Mouse (Mus musculus): ENCODE data around the gene Pald1. TPM values are rescaled to one million over a fixed set of nuclear protein-coding genes. Genes with fewer than 3 reads are reported as not detected.
A peak's percentile ranks its signal among the peaks of the same experiment; 100 is the strongest.

Pald1 gene
- total RNA-seq, 1 experiment = 102 TPM

DNA sequence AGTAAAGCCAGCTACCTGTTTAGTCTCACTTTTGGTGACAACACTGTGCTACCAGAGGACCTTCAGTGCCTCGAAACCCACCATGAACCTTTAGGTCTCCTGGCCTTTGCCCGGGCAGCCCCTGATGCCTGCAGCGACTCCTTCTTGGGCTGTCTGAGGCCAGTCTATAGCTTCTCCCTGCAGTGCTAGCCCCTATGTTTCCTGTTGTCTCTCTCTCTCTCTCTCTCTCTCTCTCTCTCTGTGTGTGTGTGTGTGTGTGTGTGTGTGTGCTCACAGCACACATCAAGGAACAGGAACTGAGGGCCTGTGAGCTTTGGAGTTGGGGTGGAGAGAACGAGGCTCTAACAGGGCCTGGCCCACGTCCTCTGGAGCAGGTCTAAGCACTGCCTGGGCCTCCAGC is 46.7 kb downstream of the Pald1 start:
- Histone ChIP-seq H3K4me3 (ENCODE audit: insufficient read depth in 1 of 2, low read depth in 1 of 2, low read length in 2 of 2, poor library complexity in 1 of 2, severe bottlenecking in 1 of 2) (no peak overlapping the region; a peak in 1 of 4 replicates), H3K36me3 (ENCODE audit: control insufficient read depth, insufficient read depth, low read length, poor library complexity, severe bottlenecking) (peaks cover 48% of the 10 kb centered on the region), H3K4me1 (ENCODE audit: control insufficient read depth in 2 of 2, insufficient read depth in 2 of 2, low read length in 2 of 2, poor library complexity in 1 of 2) (peaks cover 0 to 13% of the 10 kb centered on the region in 2 experiments; a peak in 1 of 4 replicates), H3K9ac (ENCODE audit: insufficient read depth, low read depth, low read length, poor library complexity, severe bottlenecking) (peak overlapping the region; percentile 23; the same call in 1 of the 2 replicates), H3K27ac (ENCODE audit: insufficient read depth, low read depth, low read length, poor library complexity, severe bottlenecking) (peak overlapping the region; percentile 72), H3K9me3 (ENCODE audit: control insufficient read depth, insufficient read depth, low read depth, low read length) (no peaks in the 10 kb centered on the region)
- in situ Hi-C loops (cut with MboI; ENCODE audit: low sequenced_read_pairs in 2 of 2, unreplicated experiment in 2 of 2) = loop anchor here in 1 of 2 experiments (10.0 kb wide), 1 partner anchor 142 kb away; no protein-coding TSS in a partner anchor
- TF ChIP-seq CHD2 (IDR thresholded peaks at IDR 0.05; ENCODE audit: low read depth, low read length) = no peak
- TF ChIP-seq HCFC1 (IDR thresholded peaks at IDR 0.05; ENCODE audit: borderline replicate concordance, insufficient read depth, low read length) = no peak
- TF ChIP-seq ZNF384 (IDR thresholded peaks at IDR 0.05; ENCODE audit: low read depth, low read length) = no peak
- TF ChIP-seq ZC3H11A (IDR thresholded peaks at IDR 0.05; ENCODE audit: borderline replicate concordance, low read depth, low read length) = no peak
- no peak for TF ChIP-seq MAFK (IDR thresholded peaks at IDR 0.05; ENCODE audit: insufficient read depth, low read depth, low read length)
- no peak for DNase-seq (ENCODE audit: low read depth, low spot score)

DNA sequence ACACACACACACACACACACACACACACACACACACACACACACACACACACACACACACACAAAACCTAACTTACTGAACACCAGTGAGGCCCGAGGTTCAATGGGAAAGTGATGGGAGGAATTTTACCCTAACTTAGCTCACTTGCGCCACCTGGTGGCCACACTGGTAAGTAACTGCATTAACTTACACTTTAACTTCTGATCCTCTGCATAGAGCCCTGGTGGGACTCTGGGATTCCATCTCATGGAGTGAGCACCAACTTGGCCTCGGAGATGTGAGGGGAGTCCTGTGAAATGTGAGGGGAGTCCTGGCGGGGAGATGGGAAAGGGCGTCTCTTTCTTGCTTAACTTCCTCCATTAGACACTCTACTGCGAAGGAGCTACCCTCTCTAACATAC is 47.2 kb downstream of the Pald1 start:
- Histone ChIP-seq H3K4me1 (ENCODE audit: control insufficient read depth in 2 of 2, insufficient read depth in 2 of 2, low read length in 2 of 2, poor library complexity in 1 of 2) (peaks cover 0 to 14% of the 10 kb centered on the region in 2 experiments; a peak in 1 of 4 replicates), H3K4me3 (ENCODE audit: insufficient read depth in 1 of 2, low read depth in 1 of 2, low read length in 2 of 2, poor library complexity in 1 of 2, severe bottlenecking in 1 of 2) (no peak overlapping the region; a peak in 1 of 4 replicates), H3K36me3 (ENCODE audit: control insufficient read depth, insufficient read depth, low read length, poor library complexity, severe bottlenecking) (peaks cover 50% of the 10 kb centered on the region), H3K9ac (ENCODE audit: insufficient read depth, low read depth, low read length, poor library complexity, severe bottlenecking) (peak overlapping the region; percentile 18; the same call in 1 of the 2 replicates), H3K9me3 (ENCODE audit: control insufficient read depth, insufficient read depth, low read depth, low read length) (no peaks in the 10 kb centered on the region), H3K27ac (ENCODE audit: insufficient read depth, low read depth, low read length, poor library complexity, severe bottlenecking) (peak overlapping the region; percentile 72)
- peak; percentile 91 for DNase-seq (ENCODE audit: low read depth, low spot score)
- in situ Hi-C loops (cut with MboI; ENCODE audit: low sequenced_read_pairs in 2 of 2, unreplicated experiment in 2 of 2) = loop anchor here in 1 of 2 experiments (10.0 kb wide), 1 partner anchor 141 kb away; no protein-coding TSS in a partner anchor
- TF ChIP-seq MAFK (IDR thresholded peaks at IDR 0.05; ENCODE audit: insufficient read depth, low read depth, low read length) = no peak
- peak; percentile 67; the same call in 1 of the 2 replicates for TF ChIP-seq ZC3H11A (IDR thresholded peaks at IDR 0.05; ENCODE audit: borderline replicate concordance, low read depth, low read length)
- TF ChIP-seq HCFC1 (IDR thresholded peaks at IDR 0.05; ENCODE audit: borderline replicate concordance, insufficient read depth, low read length) = no peak

DNA sequence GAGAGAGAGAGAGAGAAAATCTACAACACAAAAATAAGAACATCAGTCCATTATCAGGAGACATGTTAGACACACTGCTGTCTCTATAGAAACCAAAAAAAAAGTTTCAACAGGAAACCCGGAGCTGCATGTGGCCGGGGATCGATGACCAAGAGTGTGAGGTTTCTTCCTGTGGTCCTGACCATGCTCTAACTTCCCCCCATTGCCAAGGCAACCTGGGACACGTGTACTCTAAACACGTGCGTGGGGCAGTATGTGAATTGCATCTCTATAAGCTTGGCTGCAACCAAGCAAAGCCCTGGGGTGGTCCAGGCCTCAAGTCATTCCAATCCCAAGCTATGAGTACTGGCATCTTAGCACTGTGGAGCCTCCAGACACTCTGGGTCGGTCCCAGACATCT is 48.8 kb downstream of the Pald1 start:
- H3K36me3 ChIP-seq (ENCODE audit: control insufficient read depth, insufficient read depth, low read length, poor library complexity, severe bottlenecking) = peaks cover 40% of the 10 kb centered on the region
- in situ Hi-C loops (cut with MboI; ENCODE audit: low sequenced_read_pairs in 2 of 2, unreplicated experiment in 2 of 2) = loop anchor here (5.0 to 10.0 kb wide), 2 partner anchors 137 to 140 kb away; no protein-coding TSS in a partner anchor
- no peak for DNase-seq (ENCODE audit: low read depth, low spot score)
- no peak overlapping the region for H3K4me3 ChIP-seq (ENCODE audit: insufficient read depth in 1 of 2, low read depth in 1 of 2, low read length in 2 of 2, poor library complexity in 1 of 2, severe bottlenecking in 1 of 2)
- no peak overlapping the region for H3K27ac ChIP-seq (ENCODE audit: insufficient read depth, low read depth, low read length, poor library complexity, severe bottlenecking)
- TF ChIP-seq CHD2 (IDR thresholded peaks at IDR 0.05; ENCODE audit: low read depth, low read length) = no peak
- TF ChIP-seq MAFK (IDR thresholded peaks at IDR 0.05; ENCODE audit: insufficient read depth, low read depth, low read length) = no peak
- no peak for TF ChIP-seq ZNF384 (IDR thresholded peaks at IDR 0.05; ENCODE audit: low read depth, low read length)
- TF ChIP-seq ZC3H11A (IDR thresholded peaks at IDR 0.05; ENCODE audit: borderline replicate concordance, low read depth, low read length) = no peak
- TF ChIP-seq HCFC1 (IDR thresholded peaks at IDR 0.05; ENCODE audit: borderline replicate concordance, insufficient read depth, low read length) = no peak
- no peaks in the 10 kb centered on the region for H3K9me3 ChIP-seq (ENCODE audit: control insufficient read depth, insufficient read depth, low read depth, low read length)
- H3K9ac ChIP-seq (ENCODE audit: insufficient read depth, low read depth, low read length, poor library complexity, severe bottlenecking) = no peak overlapping the region
- H3K4me1 ChIP-seq (ENCODE audit: control insufficient read depth in 2 of 2, insufficient read depth in 2 of 2, low read length in 2 of 2, poor library complexity in 1 of 2) = peaks cover 0 to 9% of the 10 kb centered on the region in 2 experiments; a peak in 1 of 4 replicates

DNA sequence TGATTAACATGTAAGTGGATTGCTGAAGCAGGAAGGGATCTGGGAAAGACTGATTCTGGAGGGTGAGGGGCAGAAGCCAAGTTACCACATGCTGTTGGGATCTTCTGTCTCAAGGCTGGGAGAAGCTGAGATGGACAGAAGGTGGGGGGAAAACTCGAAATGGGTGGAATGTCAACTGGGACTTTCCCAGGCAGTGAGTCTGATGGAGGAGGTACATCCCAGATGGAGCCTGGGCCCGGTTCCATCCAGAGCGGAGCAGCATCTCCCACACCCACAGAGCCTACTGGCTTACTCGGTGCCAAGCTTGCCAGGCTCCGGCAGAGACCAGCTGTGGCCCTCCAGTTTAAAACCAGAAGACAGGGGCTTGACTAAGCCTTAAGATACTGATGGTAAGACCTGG is 52.3 kb downstream of the Pald1 start:
- DNase-seq (ENCODE audit: low read depth, low spot score) = no peak

More for the DNA sequence above, 52.3 kb downstream of the Pald1 start:
- Histone ChIP-seq H3K9ac (ENCODE audit: insufficient read depth, low read depth, low read length, poor library complexity, severe bottlenecking) (no peak overlapping the region), H3K36me3 (ENCODE audit: control insufficient read depth, insufficient read depth, low read length, poor library complexity, severe bottlenecking) (peaks cover 30% of the 10 kb centered on the region), H3K9me3 (ENCODE audit: control insufficient read depth, insufficient read depth, low read depth, low read length) (no peaks in the 10 kb centered on the region), H3K27ac (ENCODE audit: insufficient read depth, low read depth, low read length, poor library complexity, severe bottlenecking) (no peak overlapping the region), H3K4me1 (ENCODE audit: control insufficient read depth in 2 of 2, insufficient read depth in 2 of 2, low read length in 2 of 2, poor library complexity in 1 of 2) (peaks cover 0 to 3% of the 10 kb centered on the region in 2 experiments; a peak in 1 of 4 replicates), H3K4me3 (ENCODE audit: insufficient read depth in 1 of 2, low read depth in 1 of 2, low read length in 2 of 2, poor library complexity in 1 of 2, severe bottlenecking in 1 of 2) (no peak overlapping the region)
- TF ChIP-seq HCFC1 (IDR thresholded peaks at IDR 0.05; ENCODE audit: borderline replicate concordance, insufficient read depth, low read length) (no peak), CHD2 (IDR thresholded peaks at IDR 0.05; ENCODE audit: low read depth, low read length) (no peak), MAFK (IDR thresholded peaks at IDR 0.05; ENCODE audit: insufficient read depth, low read depth, low read length) (no peak), ZC3H11A (IDR thresholded peaks at IDR 0.05; ENCODE audit: borderline replicate concordance, low read depth, low read length) (no peak)
- in situ Hi-C loops (cut with MboI; ENCODE audit: low sequenced_read_pairs in 2 of 2, unreplicated experiment in 2 of 2) = loop anchor here (5.0 to 10.0 kb wide), 2 partner anchors 134 to 136 kb away; no protein-coding TSS in a partner anchor

Data from ES-E14 (cell line).